In genomic region chr14:8216100-8216499, GRCm38 (mm10) we compare ENCODE assay signal across 11 mouse cellular contexts. TPM values are rescaled to one million over a fixed set of nuclear protein-coding genes. Genes with fewer than 3 reads are reported as not detected.
DNase-seq lines count a peak whose midpoint lies in the region; ATAC-seq and TF ChIP-seq lines count a peak whose summit lies in the region.
"Had no signal": no experiment of that assay in that cellular context is flagged by ENCODE, and none has a peak within 500 bp of the region (broad histone marks: within the 10 kb centered on the region; RNA-seq: fewer than 3 reads in every experiment).

No protein-coding gene starts in this region.

- H3K27ac ChIP-seq in heart, embryonic 11.5 days (ENCODE audit: low read depth, low read length) = no peak overlapping the region
- H3K27ac ChIP-seq in kidney, postnatal 0 days = peak overlapping the region; percentile 68
- H3K27ac ChIP-seq in stomach, embryonic 16.5 days (ENCODE audit: low read length) = no peak overlapping the region
- H3K27ac ChIP-seq: neural tube, embryonic 12.5 days had no signal

- 69% methylated on average over 5 of the region's 5 CpGs for WGBS in heart, embryonic 11.5 days (ENCODE audit: insufficient replicate concordance)
- 58% methylated on average over 5 of the region's 5 CpGs for WGBS in kidney, postnatal 0 days
- 60% methylated on average over 5 of the region's 5 CpGs for WGBS in stomach, embryonic 16.5 days

- H3K27me3 ChIP-seq in heart, embryonic 11.5 days (ENCODE audit: control insufficient read depth, insufficient read depth, low read length) = no peaks in the 10 kb centered on the region
- no peaks in the 10 kb centered on the region for H3K27me3 ChIP-seq in kidney, postnatal 0 days (ENCODE audit: insufficient read depth, low read length)
- H3K27me3 ChIP-seq in stomach, embryonic 16.5 days (ENCODE audit: control insufficient read depth, insufficient read depth, low read length) = no peaks in the 10 kb centered on the region

- TF ChIP-seq CTCF in kidney, postnatal 0 days (IDR thresholded peaks at IDR 0.05; ENCODE audit: low read depth) = no peak

- ATAC-seq in heart, embryonic 11.5 days (replicated peaks; ENCODE audit: insufficient number of reproducible peaks, low FRiP score, low TSS enrichment) = no peak
- ATAC-seq in kidney, postnatal 0 days (replicated peaks; ENCODE audit: low FRiP score, low read depth) = no peak
- ATAC-seq in stomach, embryonic 16.5 days (ENCODE audit: insufficient read depth, low FRiP score) = no peak
- no peak for ATAC-seq in erythroblast, adult 5-6 weeks (replicated peaks; ENCODE audit: low FRiP score, poor library complexity, severe bottlenecking)

- H3K9me3 ChIP-seq in heart, embryonic 11.5 days (replicated peaks; ENCODE audit: control insufficient read depth, low read length) = no peaks in the 10 kb centered on the region
- no peaks in the 10 kb centered on the region for H3K9me3 ChIP-seq in kidney, postnatal 0 days (replicated peaks; ENCODE audit: low read length)
- H3K9me3 ChIP-seq in stomach, embryonic 16.5 days (replicated peaks; ENCODE audit: control insufficient read depth, low read length) = no peaks in the 10 kb centered on the region
- H3K9me3 ChIP-seq: neural tube, embryonic 12.5 days had no signal

- H3K9ac ChIP-seq in heart, embryonic 11.5 days (ENCODE audit: low read depth, low read length) = no peak overlapping the region
- H3K9ac ChIP-seq in kidney, postnatal 0 days (ENCODE audit: low read depth, low read length) = peak overlapping the region; percentile 91; the same call in 1 of the 2 replicates
- H3K9ac ChIP-seq in stomach, embryonic 16.5 days (ENCODE audit: low read length) = no peak overlapping the region
- H3K9ac ChIP-seq: neural tube, embryonic 12.5 days had no signal

- no peak for DNase-seq in heart, postnatal 4 days
- DNase-seq in lung, postnatal 36 days = peak; percentile 20
- no peak for DNase-seq in lung, postnatal 4 days
- peak; percentile 33 for DNase-seq in kidney, postnatal 0 days (ENCODE audit: low spot score)
- no peak for DNase-seq in cerebellum, postnatal 36 days
- DNase-seq: left cerebral cortex, postnatal 4 days had no signal

- peak overlapping the region; percentile 96 for H3K4me2 ChIP-seq in heart, embryonic 11.5 days
- peak overlapping the region; percentile 90 for H3K4me2 ChIP-seq in kidney, postnatal 0 days (ENCODE audit: low read length)
- peak overlapping the region; percentile 64; the same call in 1 of the 2 replicates for H3K4me2 ChIP-seq in stomach, embryonic 16.5 days (ENCODE audit: low read depth, low read length)

- H3K4me1 ChIP-seq in heart, embryonic 11.5 days (ENCODE audit: control insufficient read depth, insufficient read depth, low read length) = no peaks in the 10 kb centered on the region
- H3K4me1 ChIP-seq in kidney, postnatal 0 days (replicated peaks; ENCODE audit: insufficient read depth, low read length) = peaks cover 9% of the 10 kb centered on the region; the same call in 1 of the 2 replicates
- H3K4me1 ChIP-seq in stomach, embryonic 16.5 days (ENCODE audit: control insufficient read depth, insufficient read depth, low read length) = peaks cover 16% of the 10 kb centered on the region

- no peak overlapping the region for H3K4me3 ChIP-seq in heart, embryonic 11.5 days (ENCODE audit: low read depth, low read length)
- H3K4me3 ChIP-seq in kidney, postnatal 0 days (replicated peaks; ENCODE audit: low read depth, low read length) = peak overlapping the region; percentile 80; the same call in 1 of the 2 replicates
- H3K4me3 ChIP-seq in stomach, embryonic 16.5 days (replicated peaks; ENCODE audit: low read length) = no peak overlapping the region
- H3K4me3 ChIP-seq: neural tube, embryonic 12.5 days had no signal

- H3K36me3 ChIP-seq in heart, embryonic 11.5 days (ENCODE audit: control insufficient read depth, insufficient read depth, low read length) = no peaks in the 10 kb centered on the region
- peaks cover 4% of the 10 kb centered on the region; the same call in 1 of the 2 replicates for H3K36me3 ChIP-seq in kidney, postnatal 0 days (ENCODE audit: insufficient read depth, low read length)
- no peaks in the 10 kb centered on the region for H3K36me3 ChIP-seq in stomach, embryonic 16.5 days (ENCODE audit: control insufficient read depth, insufficient read depth, low read length)
- H3K36me3 ChIP-seq: neural tube, embryonic 12.5 days had no signal

RNA-seq across cellular contexts. Expression of gene Kctd6, which starts 2.2 kb away (rescaled TPM):
- polyA plus RNA-seq in heart, embryonic 11.5 days (2014; fragmentation: Nextera tagmentation; extraction: Ambion mirVana) = 7.4 and 8.1 TPM in 2 replicates
- 10 to 100 TPM; 13.2 to 14.1 TPM for total RNA-seq in heart, postnatal 4 days (2021)
- 30.2 and 34.1 TPM in 2 replicates for polyA plus RNA-seq in kidney, postnatal 0 days (2015; fragmentation: Nextera tagmentation; extraction: Ambion mirVana)
- 2.0 and 3.0 TPM in 2 replicates for polyA plus RNA-seq in stomach, embryonic 16.5 days (2015; fragmentation: Nextera tagmentation; extraction: Ambion mirVana)
- 1.2 and 2.3 TPM in 2 replicates for total RNA-seq in erythroblast, adult 5-6 weeks (2015; ENCODE audit: low replicate concordance)
- 5.4 and 6.6 TPM in 2 replicates for total RNA-seq in erythroblast, adult 5-6 weeks (2017; ENCODE audit: low replicate concordance)

RNA-seq across cellular contexts. Expression of gene Acox2, which starts 43.1 kb away (rescaled TPM):
- 0.42 and 0.52 TPM in 2 replicates for polyA plus RNA-seq in heart, embryonic 11.5 days (2014; fragmentation: Nextera tagmentation; extraction: Ambion mirVana)
- total RNA-seq in heart, postnatal 4 days (2021) = not detected
- 6.2 and 7.1 TPM in 2 replicates for polyA plus RNA-seq in kidney, postnatal 0 days (2015; fragmentation: Nextera tagmentation; extraction: Ambion mirVana)
- 2.2 and 3.8 TPM in 2 replicates for polyA plus RNA-seq in stomach, embryonic 16.5 days (2015; fragmentation: Nextera tagmentation; extraction: Ambion mirVana)
- not detected in 2 replicates for total RNA-seq in erythroblast, adult 5-6 weeks (2015; ENCODE audit: low replicate concordance)
- total RNA-seq in erythroblast, adult 5-6 weeks (2017; ENCODE audit: low replicate concordance) = not detected in 2 replicates
- polyA plus RNA-seq: C2C12; neural tube, embryonic 12.5 days had no signal

RNA-seq across cellular contexts. Expression of gene Pdhb, which starts 43.3 kb away (rescaled TPM):
- polyA plus RNA-seq in heart, embryonic 11.5 days (2014; fragmentation: Nextera tagmentation; extraction: Ambion mirVana) = 413 and 460 TPM in 2 replicates
- 100 to 1,000 TPM; 617 to 634 TPM for total RNA-seq in heart, postnatal 4 days (2021)
- 318 and 322 TPM in 2 replicates for polyA plus RNA-seq in kidney, postnatal 0 days (2015; fragmentation: Nextera tagmentation; extraction: Ambion mirVana)
- polyA plus RNA-seq in stomach, embryonic 16.5 days (2015; fragmentation: Nextera tagmentation; extraction: Ambion mirVana) = 178 and 191 TPM in 2 replicates
- total RNA-seq in erythroblast, adult 5-6 weeks (2015; ENCODE audit: low replicate concordance) = 26.9 and 51.2 TPM in 2 replicates
- total RNA-seq in erythroblast, adult 5-6 weeks (2017; ENCODE audit: low replicate concordance) = 56.0 and 56.1 TPM in 2 replicates

Comparison
In these comparisons a context has a peak if more than half of its experiments do, and no peak if none do; other contexts are left out.
1. DNase-seq: peak in lung, postnatal 36 days (single experiment) and kidney, postnatal 0 days (single experiment); none in heart, postnatal 4 days (single experiment), lung, postnatal 4 days (0 of 2) and cerebellum, postnatal 36 days (0 of 2).
2. Peak in every context shown above with its lines, with median percentiles within 50 percentile points of each other: H3K4me2 ChIP-seq.